Mouse (Mus musculus) embryonic facial prominence, embryonic 10.5 days (tissue): Measurements from ENCODE around the gene Tlr3. TPM values are rescaled to one million over a fixed set of nuclear protein-coding genes. Genes with fewer than 3 reads are reported as not detected.

Source experiments
- DNase-seq: peaks from one replicate; pipeline ENCODE4 v3.0.0-alpha.2; 2017; ENCODE audit warnings: low spot score
- H3K27ac ChIP-seq: fragments of 300-500 bp; sonication (generic); replicated peaks from 2 replicates; pipeline ENCODE4 v1.5.1; 2016; ENCODE audit warnings: mild to moderate bottlenecking
- H3K27me3 ChIP-seq: fragments of 300-500 bp; sonication (generic); replicated peaks from 2 replicates; pipeline ENCODE4 v1.6.1; 2016; ENCODE audit warnings: low read depth, mild to moderate bottlenecking; ENCODE audit not compliant: poor library complexity, severe bottlenecking
- H3K36me3 ChIP-seq: fragments of 300-500 bp; sonication (generic); replicated peaks from 2 replicates; pipeline ENCODE4 v1.6.1; 2016; ENCODE audit warnings: mild to moderate bottlenecking, moderate library complexity
- H3K4me1 ChIP-seq: fragments of 300-500 bp; sonication (generic); 2 replicates; pipeline ENCODE4 v1.6.1; 2016
- H3K4me3 ChIP-seq: fragments of 300-500 bp; sonication (generic); 2 replicates; pipeline ENCODE4 v1.5.1; 2016; ENCODE audit warnings: mild to moderate bottlenecking, moderate library complexity
- H3K9me3 ChIP-seq: fragments of 300-500 bp; sonication (generic); 2 replicates; pipeline ENCODE4 v1.6.1; 2016; ENCODE audit warnings: mild to moderate bottlenecking
- WGBS: fragments of 180-500 bp; shearing (Covaris S2); methylation state at CpG from one replicate; pipeline ENCODE4 v1.1.7; 2016; 5-methylcytosine and 5-hydroxymethylcytosine counted together
- polyA plus RNA-seq: library from polyadenylated mRNA; unstranded; fragments of >200 nt; fragmentation: Nextera tagmentation; extraction: Ambion mirVana; gene quantifications from 2 replicates; pipeline ENCODE4 v1.2.1, GENCODE M21; 2016

Gene Tlr3
- polyA plus RNA-seq, 1 experiment from 2014 or later: 0.80 TPM

GRCm38 (mm10) chr8:45381075-45381962 lies 29.6 kb downstream of the Tlr3 start:
- Histone ChIP-seq H3K27ac (peak overlapping the region; percentile 65), H3K27me3 (peaks cover 36% of the 10 kb centered on the region), H3K9me3 (no peaks in the 10 kb centered on the region), H3K36me3 (no peaks in the 10 kb centered on the region), H3K4me1 (peaks cover 17% of the 10 kb centered on the region), H3K4me3 (peak overlapping the region; percentile 62)
- 2% methylated on average over 38 of the region's 38 CpGs for WGBS
- DNase-seq: peak; percentile 39

- DNase-seq: no peak
- H3K27me3 ChIP-seq: peaks cover 36% of the 10 kb centered on the region
- WGBS: 11% methylated on average over 4 of the region's 4 CpGs
- H3K27ac ChIP-seq: no peak overlapping the region
- H3K9me3 ChIP-seq: no peaks in the 10 kb centered on the region
- H3K36me3 ChIP-seq: no peaks in the 10 kb centered on the region
- H3K4me1 ChIP-seq: peaks cover 17% of the 10 kb centered on the region
- H3K4me3 ChIP-seq: peak overlapping the region; percentile 62
Observed at GRCm38 (mm10) chr8:45380598-45380997, 30.3 kb downstream of the Tlr3 start.

- H3K4me3 ChIP-seq: no peak overlapping the region
- no peaks in the 10 kb centered on the region for H3K4me1 ChIP-seq
- H3K27me3 ChIP-seq: no peaks in the 10 kb centered on the region
- no peaks in the 10 kb centered on the region for H3K36me3 ChIP-seq
- no peaks in the 10 kb centered on the region for H3K9me3 ChIP-seq
- H3K27ac ChIP-seq: no peak overlapping the region
- no peak for DNase-seq
- WGBS: 85% methylated on average over 3 of the region's 3 CpGs
Observed at GRCm38 (mm10) chr8:45374071-45374470, 36.8 kb downstream of the Tlr3 start.

- Histone ChIP-seq H3K27ac (no peak overlapping the region), H3K27me3 (no peaks in the 10 kb centered on the region)
Observed at GRCm38 (mm10) chr8:45367154-45367553, 43.7 kb downstream of the Tlr3 start.

GRCm38 (mm10) chr8:45363220-45363619 lies 47.7 kb downstream of the Tlr3 start:
- no peaks in the 10 kb centered on the region for H3K36me3 ChIP-seq
- no peak overlapping the region for H3K4me3 ChIP-seq
- no peak overlapping the region for H3K27ac ChIP-seq
- DNase-seq: no peak
- H3K27me3 ChIP-seq: no peaks in the 10 kb centered on the region
- H3K4me1 ChIP-seq: peaks cover 7% of the 10 kb centered on the region
- no peaks in the 10 kb centered on the region for H3K9me3 ChIP-seq
- WGBS: 73% methylated on average over 1 of the region's 1 CpGs

More at GRCm38 (mm10) chr8:45367154-45367553, 43.7 kb downstream of the Tlr3 start:
- Histone ChIP-seq H3K9me3 (no peaks in the 10 kb centered on the region), H3K4me1 (no peaks in the 10 kb centered on the region), H3K36me3 (no peaks in the 10 kb centered on the region), H3K4me3 (no peak overlapping the region)
- 85% methylated on average over 1 of the region's 1 CpGs for WGBS
- no peak for DNase-seq

GRCm38 (mm10) chr8:45362323-45362722 lies 48.6 kb downstream of the Tlr3 start:
- Histone ChIP-seq H3K36me3 (no peaks in the 10 kb centered on the region), H3K27ac (no peak overlapping the region), H3K9me3 (no peaks in the 10 kb centered on the region), H3K27me3 (no peaks in the 10 kb centered on the region), H3K4me3 (no peak overlapping the region), H3K4me1 (peaks cover 16% of the 10 kb centered on the region)
- no peak for DNase-seq
- WGBS: 64% methylated on average over 6 of the region's 6 CpGs

- Histone ChIP-seq H3K4me3 (peak overlapping the region; percentile 78; the same call in 1 of the 2 replicates), H3K27me3 (no peaks in the 10 kb centered on the region), H3K4me1 (peaks cover 16% of the 10 kb centered on the region), H3K36me3 (peaks cover 2% of the 10 kb centered on the region; the same call in 1 of the 2 replicates), H3K9me3 (no peaks in the 10 kb centered on the region), H3K27ac (peak overlapping the region; percentile 89; the same call in 1 of the 2 replicates)
- 82% methylated on average over 6 of the region's 6 CpGs for WGBS
- DNase-seq: peak; percentile 30
Observed at GRCm38 (mm10) chr8:45359091-45359605, 51.7 kb downstream of the Tlr3 start.

GRCm38 (mm10) chr8:45358132-45358918 lies 52.6 kb downstream of the Tlr3 start:
- H3K27ac ChIP-seq: peak overlapping the region; percentile 89
- WGBS: 4% methylated on average over 49 of the region's 49 CpGs

GRCm38 (mm10) chr8:45355809-45356208 lies 55.1 kb downstream of the Tlr3 start:
- H3K36me3 ChIP-seq: peaks cover 15% of the 10 kb centered on the region
- H3K4me3 ChIP-seq: no peak overlapping the region
- no peak for DNase-seq
- 84% methylated on average over 6 of the region's 6 CpGs for WGBS
- no peaks in the 10 kb centered on the region for H3K27me3 ChIP-seq
- no peak overlapping the region for H3K27ac ChIP-seq
- no peaks in the 10 kb centered on the region for H3K9me3 ChIP-seq
- peaks cover 16% of the 10 kb centered on the region for H3K4me1 ChIP-seq

More at GRCm38 (mm10) chr8:45358132-45358918, 52.6 kb downstream of the Tlr3 start:
- peak; percentile 74 for DNase-seq
- Histone ChIP-seq H3K4me1 (peaks cover 16% of the 10 kb centered on the region), H3K4me3 (peak overlapping the region; percentile 78), H3K36me3 (peaks cover 2% of the 10 kb centered on the region; the same call in 1 of the 2 replicates), H3K27me3 (no peaks in the 10 kb centered on the region), H3K9me3 (no peaks in the 10 kb centered on the region)

Other genes with a start within 250 kb of the Tlr3 start
- gene F11, start 149.0 kb downstream of the Tlr3 start, polyA plus RNA-seq: not detected in 2 replicates
- gene Klkb1, start 116.2 kb downstream of the Tlr3 start, polyA plus RNA-seq: 0.03 TPM in 1 of 2 replicates, not detected in the other
- gene Gm45753, start 102.6 kb downstream of the Tlr3 start, polyA plus RNA-seq: 0.07 TPM in 1 of 2 replicates, not detected in the other
- gene Cyp4v3, start 77.9 kb downstream of the Tlr3 start, polyA plus RNA-seq: 0.52 and 1.3 TPM in 2 replicates
- 13.1 and 13.8 TPM in 2 replicates for gene Fam149a, start 28.8 kb downstream of the Tlr3 start, polyA plus RNA-seq
- gene Sorbs2, start 96.7 kb upstream of the Tlr3 start, polyA plus RNA-seq: 23.8 and 25.2 TPM in 2 replicates